Mouse (Mus musculus): ENCODE results near the gene Gm21671. TPM values are rescaled to one million over a fixed set of nuclear protein-coding genes. Genes with fewer than 3 reads are reported as not detected.
"Not testable (repeated sequence)": the region's sequence is repeated elsewhere in the genome, so short reads cannot be mapped to it uniquely, and the experiment has no call there.

Gene Gm21671
- 0.12 TPM in 2 replicates for polyA plus RNA-seq (2015; fragmentation: Nextera tagmentation; extraction: Ambion mirVana)

GRCm38 (mm10) chr5:25954317-25954716 is at the start of gene Gm21671:
Gene Gm21671, minus strand, starts transcription at chr5:25954417.
- not testable (repeated sequence) for H3K4me1 ChIP-seq (replicated peaks); H3K4me2 ChIP-seq; H3K36me3 ChIP-seq; H3K9ac ChIP-seq; H3K27ac ChIP-seq; H3K4me3 ChIP-seq; ATAC-seq (ENCODE audit: low FRiP score); H3K9me3 ChIP-seq; H3K27me3 ChIP-seq
- 75% methylated on average over 2 of the region's 2 CpGs for WGBS

GRCm38 (mm10) chr5:25988550-25988949 is 34.3 kb upstream of the Gm21671 start, which contains the start of gene Gm21698:
Gene Gm21698, minus strand, starts transcription at chr5:25988650.
- not testable (repeated sequence) for H3K27me3 ChIP-seq; H3K36me3 ChIP-seq; H3K27ac ChIP-seq; H3K4me1 ChIP-seq (replicated peaks); H3K4me2 ChIP-seq; H3K9me3 ChIP-seq; ATAC-seq (ENCODE audit: low FRiP score); H3K9ac ChIP-seq; H3K4me3 ChIP-seq
- no CpG with 5 or more reads among the region's 3 CpGs for WGBS

- H3K9ac ChIP-seq; ATAC-seq (ENCODE audit: low FRiP score); H3K36me3 ChIP-seq; H3K9me3 ChIP-seq; H3K27me3 ChIP-seq; H3K4me3 ChIP-seq; H3K27ac ChIP-seq; H3K4me2 ChIP-seq; H3K4me1 ChIP-seq (replicated peaks): not testable (repeated sequence)
- no CpG with 5 or more reads among the region's 2 CpGs for WGBS
Measured at GRCm38 (mm10) chr5:25972563-25972962, 18.3 kb upstream of the Gm21671 start, which contains the start of gene Gm21680. Gene Gm21680, minus strand, starts transcription at chr5:25972663.

GRCm38 (mm10) chr5:25957050-25957449 is 2.8 kb upstream of the Gm21671 start:
- H3K4me1 ChIP-seq (replicated peaks); H3K36me3 ChIP-seq; H3K9ac ChIP-seq; H3K9me3 ChIP-seq; ATAC-seq (ENCODE audit: low FRiP score); H3K27ac ChIP-seq; H3K27me3 ChIP-seq: not testable (repeated sequence)
- 67% methylated on average over 17 of the region's 17 CpGs for WGBS
- Histone ChIP-seq H3K4me3 (peak overlapping the region; percentile 22; the same call in 1 of the 2 replicates), H3K4me2 (peak overlapping the region; percentile 45)

GRCm38 (mm10) chr5:25956611-25957010 is 2.4 kb upstream of the Gm21671 start:
- H3K4me2 ChIP-seq, result peak overlapping the region; percentile 45
- H3K4me3 ChIP-seq, result peak overlapping the region; percentile 22
- not testable (repeated sequence) for H3K36me3 ChIP-seq; H3K27ac ChIP-seq; H3K9ac ChIP-seq; H3K27me3 ChIP-seq; H3K9me3 ChIP-seq; H3K4me1 ChIP-seq (replicated peaks)
- WGBS, result 34% methylated on average over 32 of the region's 32 CpGs
- ATAC-seq (ENCODE audit: low FRiP score), result peak; percentile 76

- H3K27ac ChIP-seq; H3K36me3 ChIP-seq; H3K4me2 ChIP-seq; ATAC-seq (ENCODE audit: low FRiP score); H3K9me3 ChIP-seq; H3K9ac ChIP-seq; H3K27me3 ChIP-seq; H3K4me3 ChIP-seq; H3K4me1 ChIP-seq (replicated peaks): not testable (repeated sequence)
- 83% methylated on average over 2 of the region's 2 CpGs for WGBS
Measured at GRCm38 (mm10) chr5:25945391-25945790, 8.8 kb downstream of the Gm21671 start.

- H3K27me3 ChIP-seq; H3K4me1 ChIP-seq (replicated peaks); H3K27ac ChIP-seq; H3K4me2 ChIP-seq; H3K9ac ChIP-seq; H3K9me3 ChIP-seq; H3K4me3 ChIP-seq; H3K36me3 ChIP-seq; ATAC-seq (ENCODE audit: low FRiP score): not testable (repeated sequence)
- WGBS, result 70% methylated on average over 2 of the region's 2 CpGs
Measured at GRCm38 (mm10) chr5:25942281-25942680, 11.9 kb downstream of the Gm21671 start, which contains the start of gene Gm21663. Gene Gm21663, minus strand, starts transcription at chr5:25942381.

Other genes with a start within 250 kb of the Gm21671 start
- 3.5 and 5.0 TPM in 2 replicates for gene Xrcc2, start 248.6 kb downstream of the Gm21671 start, polyA plus RNA-seq (2015; fragmentation: Nextera tagmentation; extraction: Ambion mirVana)
- 19.9 and 21.0 TPM in 2 replicates for gene Actr3b, start 194.4 kb downstream of the Gm21671 start, polyA plus RNA-seq (2015; fragmentation: Nextera tagmentation; extraction: Ambion mirVana)
- gene Gm21663, start 12.0 kb downstream of the Gm21671 start, polyA plus RNA-seq (2015; fragmentation: Nextera tagmentation; extraction: Ambion mirVana), result 0.17 TPM in 1 of 2 replicates, not detected in the other
- gene Gm21680, start 18.2 kb upstream of the Gm21671 start, polyA plus RNA-seq (2015; fragmentation: Nextera tagmentation; extraction: Ambion mirVana), result 0.16 TPM in 1 of 2 replicates, not detected in the other
- gene Gm21698, start 34.2 kb upstream of the Gm21671 start, polyA plus RNA-seq (2015; fragmentation: Nextera tagmentation; extraction: Ambion mirVana), result 0.12 and 0.13 TPM in 2 replicates
- gene Gm1979, start 50.4 kb upstream of the Gm21671 start, polyA plus RNA-seq (2015; fragmentation: Nextera tagmentation; extraction: Ambion mirVana), result 0.13 and 0.18 TPM in 2 replicates
- not detected in 2 replicates for gene Gm5862, start 68.5 kb upstream of the Gm21671 start, polyA plus RNA-seq (2015; fragmentation: Nextera tagmentation; extraction: Ambion mirVana)
- gene Speer4a, start 85.1 kb upstream of the Gm21671 start, polyA plus RNA-seq (2015; fragmentation: Nextera tagmentation; extraction: Ambion mirVana), result 0.16 and 0.23 TPM in 2 replicates
- gene Gm7347, start 104.2 kb upstream of the Gm21671 start, polyA plus RNA-seq (2015; fragmentation: Nextera tagmentation; extraction: Ambion mirVana), result 0.13 TPM in 2 replicates
- gene Gm10471, start 134.9 kb upstream of the Gm21671 start, polyA plus RNA-seq (2015; fragmentation: Nextera tagmentation; extraction: Ambion mirVana), result 0.06 and 0.10 TPM in 2 replicates
- gene 5031410I06Rik, start 150.9 kb upstream of the Gm21671 start, polyA plus RNA-seq (2015; fragmentation: Nextera tagmentation; extraction: Ambion mirVana), result not detected in 2 replicates
- 0.09 TPM in 1 of 2 replicates, not detected in the other for gene Gm10220, start 167.0 kb upstream of the Gm21671 start, polyA plus RNA-seq (2015; fragmentation: Nextera tagmentation; extraction: Ambion mirVana)

Measured in hindbrain, embryonic 13.5 days (tissue).